Mouse (Mus musculus): Measurements from ENCODE around the gene Fam229a. TPM values are rescaled to one million over a fixed set of nuclear protein-coding genes. Genes with fewer than 3 reads are reported as not detected.

Gene Fam229a
- polyA plus RNA-seq, 1 experiment from 2014 or later, result 0.28 TPM

DNA sequence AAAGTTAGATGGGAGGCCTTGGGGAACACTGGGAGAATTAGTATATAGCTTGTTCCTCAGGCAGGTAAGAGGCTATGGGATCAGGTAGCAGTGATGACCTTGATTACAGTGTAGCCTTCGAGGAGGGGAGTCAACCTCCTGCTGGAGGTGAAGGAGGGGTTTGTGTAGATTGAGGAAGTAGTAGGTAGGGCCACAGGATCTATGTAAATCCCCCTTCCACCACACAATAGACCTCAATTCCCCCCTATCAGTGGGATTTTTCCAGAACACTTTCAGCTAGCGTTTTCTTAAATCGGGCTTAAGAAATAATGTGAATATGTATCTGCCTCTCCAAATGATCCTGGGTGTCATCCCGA lies 30.2 kb upstream of the Fam229a start:
- H3K27me3 ChIP-seq, result no peaks in the 10 kb centered on the region
- 1% methylated on average over 4 of the region's 4 CpGs for WGBS (ENCODE audit: insufficient replicate concordance)
- peak overlapping the region; percentile 90 for H3K27ac ChIP-seq (replicated peaks)
- peak overlapping the region; percentile 95 for H3K4me3 ChIP-seq (replicated peaks)
- H3K9me3 ChIP-seq (replicated peaks), result no peaks in the 10 kb centered on the region
- H3K36me3 ChIP-seq (replicated peaks), result peaks cover 15% of the 10 kb centered on the region
- H3K4me2 ChIP-seq, result peak overlapping the region; percentile 88
- H3K4me1 ChIP-seq (replicated peaks), result peaks cover 42% of the 10 kb centered on the region
- H3K9ac ChIP-seq, result peak overlapping the region; percentile 77
- ATAC-seq (ENCODE audit: insufficient read depth), result no peak

DNA sequence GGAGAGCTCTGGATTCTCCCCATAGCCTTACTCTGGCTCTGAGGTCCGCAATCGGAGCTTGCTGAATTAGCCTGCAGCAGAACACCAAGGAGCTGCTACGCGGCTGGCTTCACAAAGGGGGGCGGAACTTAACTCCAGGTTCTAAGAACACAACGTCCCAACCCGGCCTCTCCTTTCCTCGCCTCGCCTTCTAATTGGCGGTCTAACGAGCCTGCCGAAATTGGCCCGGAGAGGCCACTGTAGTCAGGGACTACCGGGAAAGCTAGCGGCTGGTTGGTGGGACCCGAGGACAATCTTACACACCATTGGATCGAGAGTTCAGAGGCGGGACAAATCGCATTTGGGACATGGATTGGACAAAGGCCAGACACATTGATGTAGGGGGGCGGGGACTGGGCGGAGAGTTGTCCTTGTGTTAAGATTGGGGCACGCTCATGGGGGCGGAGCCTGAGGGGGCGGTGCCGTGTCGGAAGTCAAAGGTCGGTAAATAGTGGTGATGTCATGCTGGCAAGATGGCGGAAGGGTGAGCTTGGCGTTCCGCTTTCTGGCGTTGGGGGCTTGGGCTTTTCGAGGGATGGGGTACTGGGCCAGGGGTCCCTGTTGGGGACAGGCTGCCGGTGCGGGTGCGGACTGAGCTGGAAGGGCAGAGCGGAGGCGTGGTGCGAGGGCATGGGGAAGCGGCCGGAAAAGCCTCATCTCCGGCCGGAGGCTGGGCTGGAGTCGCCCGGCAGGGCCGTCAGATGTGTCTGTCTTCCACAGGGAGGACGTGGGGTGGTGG lies 29.6 kb upstream of the Fam229a start, which contains the start of gene Bsdc1:
Gene Bsdc1, plus strand, starts transcription at position 399 of the 778 bp plus-strand sequence.
- H3K9ac ChIP-seq, result peak within 1 kb of the TSS; percentile 95
- no peaks in the 10 kb centered on the region for H3K27me3 ChIP-seq
- peak; percentile 91 for ATAC-seq (ENCODE audit: insufficient read depth)
- no peaks in the 10 kb centered on the region for H3K9me3 ChIP-seq (replicated peaks)
- peak within 1 kb of the TSS; percentile 88 for H3K4me2 ChIP-seq
- WGBS (ENCODE audit: insufficient replicate concordance), result under 1% methylated on average over 46 of the region's 46 CpGs
- peaks cover 21% of the 10 kb centered on the region for H3K36me3 ChIP-seq (replicated peaks)
- peaks cover 47% of the 10 kb centered on the region for H3K4me1 ChIP-seq (replicated peaks)
- peak within 1 kb of the TSS; percentile 100 for H3K27ac ChIP-seq (replicated peaks)
- peak within 1 kb of the TSS; percentile 95 for H3K4me3 ChIP-seq (replicated peaks)

DNA sequence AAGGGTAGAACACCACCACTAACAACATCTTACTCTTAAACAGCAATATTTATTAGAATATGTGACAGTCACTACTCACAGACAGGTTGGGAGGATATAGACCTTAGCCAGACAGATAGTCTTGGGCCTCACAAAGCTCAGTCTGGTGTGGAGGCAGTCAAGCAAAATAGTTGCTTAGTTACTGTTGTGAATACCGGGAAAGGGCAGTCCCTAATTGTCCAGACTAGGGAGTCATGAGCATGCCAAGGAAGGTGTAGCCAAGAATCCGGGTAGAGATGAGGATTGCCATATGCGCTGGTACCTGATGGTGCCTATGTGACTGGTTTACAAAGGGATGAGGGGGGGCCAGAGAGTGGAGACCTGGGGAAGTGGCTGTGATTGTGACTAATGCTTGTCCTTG lies 28.9 kb upstream of the Fam229a start:
- Histone ChIP-seq H3K4me2 (peak overlapping the region; percentile 78), H3K27ac (replicated peaks) (peak overlapping the region; percentile 100), H3K36me3 (replicated peaks) (peaks cover 28% of the 10 kb centered on the region), H3K27me3 (no peaks in the 10 kb centered on the region), H3K4me3 (replicated peaks) (peak overlapping the region; percentile 95), H3K9ac (peak overlapping the region; percentile 95), H3K9me3 (replicated peaks) (no peaks in the 10 kb centered on the region), H3K4me1 (replicated peaks) (peaks cover 50% of the 10 kb centered on the region)
- 47% methylated on average over 3 of the region's 3 CpGs for WGBS (ENCODE audit: insufficient replicate concordance)
- ATAC-seq (ENCODE audit: insufficient read depth), result no peak

DNA sequence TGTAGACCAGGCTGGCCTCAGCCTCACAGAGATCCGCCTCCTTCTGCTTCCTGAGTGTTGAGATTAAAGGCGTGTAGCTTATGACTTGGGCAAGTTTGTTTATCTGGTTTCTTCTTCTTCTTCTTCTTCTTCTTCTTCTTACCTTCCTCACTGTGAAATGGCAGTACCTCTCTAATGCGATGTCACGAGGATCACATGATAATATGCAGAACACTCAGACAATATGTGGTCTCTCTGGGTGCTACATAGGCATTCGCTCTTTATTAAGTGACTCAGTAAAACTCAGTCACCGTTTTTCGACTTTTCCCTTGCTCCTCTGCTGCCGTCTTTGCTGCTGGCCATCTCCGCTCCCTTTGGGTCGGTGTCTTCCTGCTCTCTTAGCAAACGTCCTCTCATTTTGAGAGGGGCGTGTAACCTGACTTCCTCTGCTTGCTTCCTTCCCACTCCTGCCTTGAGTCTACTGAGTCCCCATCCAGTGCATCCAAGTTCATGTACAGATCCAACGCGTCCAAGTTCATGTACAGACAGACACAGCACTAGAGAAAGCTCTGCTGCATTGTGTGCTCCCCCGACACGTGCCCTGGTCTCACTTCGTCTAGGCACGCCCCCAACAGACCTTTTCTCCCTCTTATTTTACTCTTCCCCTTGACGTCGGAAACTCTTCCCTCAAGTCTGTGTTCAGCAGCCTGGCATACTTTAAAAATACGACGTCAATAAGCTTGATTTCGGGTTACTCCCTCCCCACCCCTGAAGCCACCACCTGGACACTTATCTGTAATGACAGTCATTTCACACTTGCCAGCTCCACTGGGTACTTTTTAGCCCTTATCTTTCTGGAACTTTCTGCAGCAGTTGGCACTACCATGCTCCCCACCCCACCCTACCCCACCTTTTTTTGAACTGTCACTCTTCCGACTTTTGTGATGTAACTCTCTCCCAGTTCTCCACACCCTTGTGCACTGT lies 27.6 kb upstream of the Fam229a start:
- no peaks in the 10 kb centered on the region for H3K9me3 ChIP-seq (replicated peaks)
- WGBS (ENCODE audit: insufficient replicate concordance), result 41% methylated on average over 24 of the region's 24 CpGs
- H3K4me1 ChIP-seq (replicated peaks), result peaks cover 57% of the 10 kb centered on the region
- peak overlapping the region; percentile 95 for H3K9ac ChIP-seq
- ATAC-seq (ENCODE audit: insufficient read depth), result peak; percentile 70
- peak overlapping the region; percentile 95 for H3K4me3 ChIP-seq (replicated peaks)
- H3K36me3 ChIP-seq (replicated peaks), result peaks cover 41% of the 10 kb centered on the region
- H3K4me2 ChIP-seq, result peak overlapping the region; percentile 78
- no peaks in the 10 kb centered on the region for H3K27me3 ChIP-seq
- peak overlapping the region; percentile 100 for H3K27ac ChIP-seq (replicated peaks)

DNA sequence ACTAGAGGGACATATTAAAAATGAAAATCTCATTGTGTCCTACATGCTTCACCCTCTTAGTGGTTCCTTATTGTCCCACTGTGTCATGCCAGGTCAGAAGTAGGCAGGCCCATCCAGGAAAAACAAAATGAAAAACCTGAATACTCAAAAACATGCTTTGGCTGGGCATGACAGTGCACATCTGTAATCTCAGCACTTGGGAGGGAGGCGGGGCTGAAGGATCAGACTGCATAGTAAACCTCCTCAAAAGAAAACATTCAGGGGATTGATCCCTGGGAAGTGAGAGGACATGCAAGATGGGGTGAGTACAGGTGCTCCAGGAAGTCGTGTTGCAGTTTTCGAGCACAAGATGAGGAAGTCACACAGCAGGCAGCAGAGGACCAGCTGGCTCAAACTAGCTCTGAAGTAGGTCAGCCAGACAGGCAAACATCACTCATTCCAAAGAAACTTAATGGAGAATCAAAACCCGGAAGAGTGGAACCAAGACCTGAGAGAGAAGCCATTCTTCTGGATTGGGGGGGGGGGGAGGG lies 26.6 kb upstream of the Fam229a start:
- peak overlapping the region; percentile 78 for H3K4me2 ChIP-seq
- H3K9ac ChIP-seq, result peak overlapping the region; percentile 57
- no peaks in the 10 kb centered on the region for H3K27me3 ChIP-seq
- peak; percentile 32 for ATAC-seq (ENCODE audit: insufficient read depth)
- H3K4me3 ChIP-seq (replicated peaks), result peak overlapping the region; percentile 95
- no peaks in the 10 kb centered on the region for H3K9me3 ChIP-seq (replicated peaks)
- H3K27ac ChIP-seq (replicated peaks), result peak overlapping the region; percentile 100
- WGBS (ENCODE audit: insufficient replicate concordance), result 58% methylated on average over 4 of the region's 4 CpGs
- peaks cover 57% of the 10 kb centered on the region for H3K4me1 ChIP-seq (replicated peaks)
- peaks cover 51% of the 10 kb centered on the region for H3K36me3 ChIP-seq (replicated peaks)

DNA sequence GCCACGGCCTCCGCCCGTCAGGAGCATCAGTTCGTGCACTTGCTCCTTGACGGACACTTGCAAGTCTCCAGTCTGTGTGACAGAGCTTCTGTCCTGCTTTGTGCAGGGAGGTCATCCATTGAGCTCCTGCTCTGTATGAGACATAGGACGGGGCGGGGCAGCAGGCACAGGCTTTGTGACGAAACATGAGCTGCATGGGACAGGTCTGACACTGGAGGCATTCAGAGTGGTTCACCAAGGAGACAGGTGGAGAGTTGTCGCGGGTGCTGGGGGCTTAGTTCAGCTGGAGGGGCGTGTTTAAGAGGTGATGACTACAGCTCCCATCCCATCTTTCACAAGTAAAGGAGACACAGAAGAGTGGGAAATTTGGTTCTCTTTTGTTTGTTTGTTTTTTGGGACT lies 14.9 kb upstream of the Fam229a start:
- Histone ChIP-seq H3K4me1 (replicated peaks) (peaks cover 9% of the 10 kb centered on the region; the same call in 1 of the 2 replicates), H3K9me3 (replicated peaks) (no peaks in the 10 kb centered on the region), H3K9ac (no peak overlapping the region), H3K27me3 (no peaks in the 10 kb centered on the region), H3K36me3 (replicated peaks) (peaks cover 99% of the 10 kb centered on the region), H3K4me3 (replicated peaks) (no peak overlapping the region), H3K4me2 (no peak overlapping the region), H3K27ac (replicated peaks) (no peak overlapping the region)
- WGBS (ENCODE audit: insufficient replicate concordance), result 82% methylated on average over 11 of the region's 11 CpGs
- no peak for ATAC-seq (ENCODE audit: insufficient read depth)

DNA sequence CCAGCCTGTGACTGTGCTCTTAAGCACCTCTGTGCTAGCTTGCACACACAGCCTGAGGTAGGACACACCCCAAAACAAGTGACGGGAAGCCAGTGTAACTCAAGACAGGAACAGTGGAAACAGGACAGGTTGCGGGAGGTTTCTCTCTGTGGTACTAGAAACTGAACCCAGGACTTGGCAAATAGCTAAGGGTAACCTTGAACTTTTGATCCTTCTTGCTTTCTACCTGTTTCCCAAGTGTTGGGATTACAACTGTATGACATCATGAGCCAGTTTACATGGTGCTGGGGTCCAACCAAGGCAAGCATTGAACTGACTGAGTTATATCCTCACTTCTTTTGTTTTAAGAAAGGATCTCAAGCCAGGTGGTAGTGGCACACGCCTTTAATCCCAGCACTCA lies 11.1 kb upstream of the Fam229a start:
- H3K36me3 ChIP-seq (replicated peaks), result peaks cover 99% of the 10 kb centered on the region
- H3K4me3 ChIP-seq (replicated peaks), result no peak overlapping the region
- H3K4me1 ChIP-seq (replicated peaks), result peaks cover 11% of the 10 kb centered on the region; the same call in 1 of the 2 replicates
- no peaks in the 10 kb centered on the region for H3K9me3 ChIP-seq (replicated peaks)
- WGBS (ENCODE audit: insufficient replicate concordance), result 85% methylated on average over 3 of the region's 3 CpGs
- H3K9ac ChIP-seq, result no peak overlapping the region
- no peaks in the 10 kb centered on the region for H3K27me3 ChIP-seq
- no peak overlapping the region for H3K4me2 ChIP-seq
- H3K27ac ChIP-seq (replicated peaks), result no peak overlapping the region
- ATAC-seq (ENCODE audit: insufficient read depth), result no peak

DNA sequence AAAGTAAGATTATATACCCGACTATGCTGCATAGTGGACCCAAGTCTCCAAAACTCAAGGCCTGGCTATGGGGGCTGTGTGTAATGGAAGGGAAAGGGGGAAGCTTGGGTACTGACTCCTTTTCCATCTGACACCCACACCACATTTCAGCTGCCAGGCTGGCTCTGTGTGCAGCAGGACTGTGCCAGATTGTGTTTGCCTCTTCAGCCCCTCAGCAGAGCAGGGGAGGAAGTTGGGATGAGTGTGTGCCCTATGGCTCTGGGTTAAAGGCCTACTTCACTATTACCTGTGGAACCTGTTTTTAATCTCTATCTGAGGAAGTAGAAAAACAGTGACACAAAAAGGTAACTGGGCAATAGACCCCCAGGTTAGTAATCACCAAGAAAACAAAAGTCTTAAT lies 9.9 kb upstream of the Fam229a start:
- Histone ChIP-seq H3K9ac (no peak overlapping the region), H3K27me3 (no peaks in the 10 kb centered on the region), H3K4me2 (no peak overlapping the region), H3K36me3 (replicated peaks) (peaks cover 100% of the 10 kb centered on the region), H3K9me3 (replicated peaks) (no peaks in the 10 kb centered on the region), H3K4me3 (replicated peaks) (no peak overlapping the region), H3K4me1 (replicated peaks) (peaks cover 4% of the 10 kb centered on the region; the same call in 1 of the 2 replicates), H3K27ac (replicated peaks) (no peak overlapping the region)
- 83% methylated on average over 1 of the region's 1 CpGs for WGBS (ENCODE audit: insufficient replicate concordance)
- ATAC-seq (ENCODE audit: insufficient read depth), result no peak

DNA sequence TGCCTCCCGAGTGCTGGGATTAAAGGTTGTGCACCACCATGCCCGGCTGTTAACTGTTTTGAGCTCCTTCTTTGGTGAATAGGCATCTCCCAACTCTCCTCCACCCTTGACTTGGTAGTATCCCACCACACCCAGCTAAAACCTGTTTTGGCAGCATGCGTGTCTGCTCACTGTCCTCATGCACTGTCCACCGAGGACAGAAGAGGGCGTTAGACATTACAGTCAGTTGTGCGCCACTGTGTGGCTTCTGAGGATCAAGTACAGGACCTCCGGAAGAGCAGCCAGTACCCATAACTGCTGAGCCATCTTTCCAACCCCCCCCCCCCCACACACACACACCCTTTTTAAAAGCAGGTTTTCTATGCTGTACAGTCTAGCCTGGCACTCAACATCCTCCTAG lies 3.7 kb downstream of the Fam229a start:
- H3K4me2 ChIP-seq, result no peak overlapping the region
- no peak overlapping the region for H3K27ac ChIP-seq (replicated peaks)
- WGBS (ENCODE audit: insufficient replicate concordance), result 59% methylated on average over 7 of the region's 7 CpGs
- H3K36me3 ChIP-seq (replicated peaks), result peaks cover 5% of the 10 kb centered on the region
- no peak overlapping the region for H3K9ac ChIP-seq
- H3K4me1 ChIP-seq (replicated peaks), result peaks cover 27% of the 10 kb centered on the region
- no peak for ATAC-seq (ENCODE audit: insufficient read depth)
- no peaks in the 10 kb centered on the region for H3K9me3 ChIP-seq (replicated peaks)
- peaks cover 83% of the 10 kb centered on the region for H3K27me3 ChIP-seq
- H3K4me3 ChIP-seq (replicated peaks), result no peak overlapping the region

DNA sequence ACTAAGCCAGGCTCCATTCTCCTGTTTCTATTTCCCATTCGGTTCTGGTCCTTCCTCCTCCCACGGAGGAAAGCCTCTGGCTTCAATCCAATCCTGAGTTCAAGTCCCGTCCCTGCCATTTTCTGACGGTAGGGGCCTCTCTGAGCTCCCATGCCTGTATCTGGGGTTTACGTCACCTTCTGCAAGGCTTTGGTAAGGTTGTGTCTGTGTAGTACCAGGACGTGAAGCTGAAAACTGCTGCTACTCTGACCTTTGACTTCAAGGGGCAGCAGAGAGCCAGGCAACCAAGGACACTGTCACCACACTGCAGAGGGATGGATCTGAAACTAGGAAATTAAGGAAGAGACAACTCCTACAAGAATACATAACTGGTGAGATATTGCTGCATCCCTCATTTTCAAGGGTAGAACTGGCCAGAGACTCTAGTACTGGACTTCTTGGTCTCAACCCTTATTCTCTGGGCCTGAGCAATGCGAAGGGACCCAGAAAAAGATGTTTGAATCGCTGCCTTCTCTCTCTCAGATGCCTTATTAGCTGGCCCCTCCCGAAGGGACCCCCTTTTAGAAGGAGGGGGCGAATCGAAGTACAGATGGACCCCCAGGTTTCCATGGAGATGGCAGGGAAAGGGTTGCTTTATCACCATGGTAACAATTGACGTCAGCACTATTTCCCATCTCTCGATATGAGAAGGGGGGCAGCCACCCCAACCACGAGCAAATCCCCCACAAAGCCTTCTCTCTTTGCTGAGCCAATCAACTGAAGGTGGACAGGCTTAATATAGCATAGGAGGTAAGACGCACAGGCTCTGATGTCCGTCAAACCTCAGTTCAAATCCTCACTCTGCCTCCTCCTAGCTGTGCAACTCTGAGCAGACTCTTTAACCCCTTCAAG lies 4.9 kb downstream of the Fam229a start:
- peaks cover 39% of the 10 kb centered on the region for H3K4me1 ChIP-seq (replicated peaks)
- H3K4me3 ChIP-seq (replicated peaks), result no peak overlapping the region
- ATAC-seq (ENCODE audit: insufficient read depth), result no peak
- no peaks in the 10 kb centered on the region for H3K9me3 ChIP-seq (replicated peaks)
- H3K36me3 ChIP-seq (replicated peaks), result no peaks in the 10 kb centered on the region
- no peak overlapping the region; the same call in 1 of the 2 replicates for H3K27ac ChIP-seq (replicated peaks)
- no peak overlapping the region for H3K9ac ChIP-seq
- WGBS (ENCODE audit: insufficient replicate concordance), result 20% methylated on average over 16 of the region's 16 CpGs
- H3K4me2 ChIP-seq, result no peak overlapping the region; the same call in 1 of the 2 replicates
- H3K27me3 ChIP-seq, result peaks cover 81% of the 10 kb centered on the region

All from liver, embryonic 15.5 days (tissue).